Mouse (Mus musculus) stomach, postnatal 0 days (tissue): Measurements from ENCODE around the gene Trp53bp2. TPM values are rescaled to one million over a fixed set of nuclear protein-coding genes. Genes with fewer than 3 reads are reported as not detected.
A peak's percentile ranks its signal among the peaks of the same experiment; 100 is the strongest.

Experiments
- ATAC-seq: fragments of 200-750 bp; cut with Nextera tagmentation; 2 replicates; pipeline ENCODE4 v1.8.0; 2017; ENCODE audit not compliant: low FRiP score, low TSS enrichment
- DNase-seq: peaks from one replicate; pipeline ENCODE4 v3.0.0-alpha.2; 2016; ENCODE audit warnings: low spot score
- H3K27ac ChIP-seq: fragments of 300-500 bp; sonication (generic); replicated peaks from 2 replicates; pipeline ENCODE4 v1.5.1; 2014; ENCODE audit warnings: mild to moderate bottlenecking, control low read depth
- H3K27me3 ChIP-seq: fragments of 300-500 bp; sonication (generic); 2 replicates; pipeline ENCODE4 v1.6.1; 2014; ENCODE audit warnings: low read length; ENCODE audit not compliant: control insufficient read depth, insufficient read depth
- H3K36me3 ChIP-seq: fragments of 300-500 bp; sonication (generic); 2 replicates; pipeline ENCODE4 v1.6.1; 2014; ENCODE audit warnings: low read length, mixed read lengths; ENCODE audit not compliant: control insufficient read depth, insufficient read depth
- H3K4me1 ChIP-seq: fragments of 300-500 bp; sonication (generic); replicated peaks from 2 replicates; pipeline ENCODE4 v1.6.1; 2014; ENCODE audit warnings: antibody characterized with exemption; ENCODE audit not compliant: control insufficient read depth, insufficient read depth
- H3K4me2 ChIP-seq: fragments of 300-500 bp; sonication (generic); replicated peaks from 2 replicates; pipeline ENCODE4 v1.6.1; 2014; ENCODE audit warnings: low read depth, mild to moderate bottlenecking, control low read depth, moderate library complexity
- H3K4me3 ChIP-seq: fragments of 300-500 bp; sonication (generic); 2 replicates; pipeline ENCODE4 v1.5.1; 2014; ENCODE audit warnings: low read depth, low read length, control low read depth
- H3K9ac ChIP-seq: fragments of 300-500 bp; sonication (generic); 2 replicates; pipeline ENCODE4 v1.6.1; 2014; ENCODE audit warnings: mild to moderate bottlenecking, low read length, control low read depth, mixed read lengths
- H3K9me3 ChIP-seq: fragments of 300-500 bp; sonication (generic); 2 replicates; pipeline ENCODE4 v1.6.1; 2016; ENCODE audit warnings: low read length; ENCODE audit not compliant: control insufficient read depth
- CTCF ChIP-seq: IDR thresholded peaks from 2 replicates; pipeline ENCODE4 v1.5.1; 2016; ENCODE audit warnings: antibody characterized with exemption, low read depth, mild to moderate bottlenecking, moderate library complexity
- EP300 ChIP-seq: optimal IDR thresholded peaks from 2 replicates; pipeline ENCODE3; 2016; ENCODE audit warnings: antibody characterized with exemption
- WGBS: fragments of 180-500 bp; shearing (Covaris S2); extraction: QIAGEN DNeasy Blood & Tissue Kit; methylation state at CpG from one replicate; pipeline ENCODE4 v1.1.7; 2014; 5-methylcytosine and 5-hydroxymethylcytosine counted together
- polyA plus RNA-seq: library from polyadenylated mRNA; unstranded; fragments of >200 nt; fragmentation: Nextera tagmentation; extraction: Ambion mirVana; gene quantifications from 2 replicates; pipeline ENCODE4 v1.2.1, GENCODE M21; 2015

Trp53bp2 gene
- polyA plus RNA-seq, 1 experiment from 2014 or later, result 9.5 TPM

DNA sequence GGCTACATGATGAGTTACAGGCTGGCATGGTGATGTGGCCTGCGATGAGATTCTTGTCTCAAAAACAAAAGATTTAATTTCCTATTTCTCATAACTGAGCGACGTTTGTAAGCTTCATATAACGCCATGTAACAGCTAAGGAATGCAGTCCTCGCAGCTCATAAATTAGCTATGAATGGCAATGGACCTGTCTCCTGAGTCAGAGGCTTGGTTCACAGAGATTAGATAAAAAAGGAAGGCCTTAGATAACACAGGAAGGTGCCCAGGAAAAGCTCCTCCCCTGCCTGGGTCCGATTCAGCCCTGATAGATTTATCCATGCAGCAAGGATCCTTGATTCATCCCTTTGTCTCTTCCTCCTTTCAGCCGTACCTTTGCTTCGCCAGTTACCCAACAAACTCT is 37.1 kb upstream of the Trp53bp2 start:
- Histone ChIP-seq H3K9ac (no peak overlapping the region), H3K4me3 (no peak overlapping the region), H3K27me3 (no peaks in the 10 kb centered on the region), H3K9me3 (no peaks in the 10 kb centered on the region), H3K27ac (no peak overlapping the region), H3K36me3 (no peaks in the 10 kb centered on the region), H3K4me2 (no peak overlapping the region), H3K4me1 (no peaks in the 10 kb centered on the region)
- DNase-seq (no peak), ATAC-seq (0 out of 2 replicates have a peak, but pooled peaks have one; percentile 41)
- TF ChIP-seq EP300, result no peak
- TF ChIP-seq CTCF, result no peak
- WGBS, result 55% methylated on average over 8 of the region's 8 CpGs

DNA sequence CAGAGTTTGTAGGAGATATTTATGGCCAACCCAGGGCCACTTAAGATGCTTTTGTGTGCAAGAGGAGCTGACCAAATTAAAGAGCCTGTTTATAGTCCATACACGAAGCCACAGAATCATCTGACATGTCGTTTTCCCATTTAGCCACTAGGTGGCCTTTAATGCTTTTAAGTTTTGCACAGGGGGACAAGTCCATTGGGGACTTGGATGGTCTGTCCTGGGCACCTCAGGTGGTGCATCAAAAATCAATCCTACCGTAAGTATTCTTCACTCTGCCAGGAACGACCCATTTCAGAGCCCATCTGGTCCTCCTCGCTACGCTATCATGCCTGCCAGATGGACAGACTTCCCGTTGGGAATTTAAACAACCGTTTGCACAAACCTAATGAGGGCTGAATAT is 32.8 kb upstream of the Trp53bp2 start:
- no peak overlapping the region for H3K4me3 ChIP-seq
- DNase-seq (no peak), ATAC-seq (peak; percentile 52; the same call in 1 of the 2 replicates)
- no peaks in the 10 kb centered on the region for H3K27me3 ChIP-seq
- H3K9ac ChIP-seq, result no peak overlapping the region
- 31% methylated on average over 8 of the region's 8 CpGs for WGBS
- H3K4me1 ChIP-seq, result no peaks in the 10 kb centered on the region
- TF ChIP-seq CTCF (peak; percentile 85), EP300 (no peak)
- H3K36me3 ChIP-seq, result no peaks in the 10 kb centered on the region
- no peak overlapping the region for H3K4me2 ChIP-seq
- no peak overlapping the region for H3K27ac ChIP-seq
- H3K9me3 ChIP-seq, result no peaks in the 10 kb centered on the region

DNA sequence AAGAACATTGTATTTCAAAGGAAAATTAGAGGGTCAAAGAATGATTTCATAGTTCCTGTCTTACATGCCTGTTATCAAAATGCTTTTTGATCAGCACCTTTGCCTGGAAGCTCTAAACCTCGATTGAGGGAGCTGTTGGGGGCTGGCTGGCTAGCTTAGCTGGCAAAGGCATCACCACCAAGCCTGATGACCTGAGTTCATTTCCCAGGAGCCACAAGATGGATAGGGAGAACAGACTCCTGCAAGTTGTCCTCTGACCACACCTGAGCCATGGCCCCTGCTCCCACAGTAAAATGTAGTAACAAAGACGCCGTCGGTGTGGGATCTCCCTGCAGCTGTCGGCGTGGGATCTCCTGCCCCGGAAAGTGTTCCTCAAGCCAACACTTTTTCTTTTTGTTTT is 32.1 kb upstream of the Trp53bp2 start:
- DNase-seq (no peak), ATAC-seq (no peak)
- 91% methylated on average over 7 of the region's 7 CpGs for WGBS
- Histone ChIP-seq H3K27me3 (no peaks in the 10 kb centered on the region), H3K27ac (no peak overlapping the region), H3K4me2 (no peak overlapping the region), H3K4me3 (no peak overlapping the region), H3K4me1 (no peaks in the 10 kb centered on the region), H3K36me3 (no peaks in the 10 kb centered on the region), H3K9me3 (no peaks in the 10 kb centered on the region), H3K9ac (no peak overlapping the region)
- TF ChIP-seq CTCF (no peak), EP300 (no peak)

DNA sequence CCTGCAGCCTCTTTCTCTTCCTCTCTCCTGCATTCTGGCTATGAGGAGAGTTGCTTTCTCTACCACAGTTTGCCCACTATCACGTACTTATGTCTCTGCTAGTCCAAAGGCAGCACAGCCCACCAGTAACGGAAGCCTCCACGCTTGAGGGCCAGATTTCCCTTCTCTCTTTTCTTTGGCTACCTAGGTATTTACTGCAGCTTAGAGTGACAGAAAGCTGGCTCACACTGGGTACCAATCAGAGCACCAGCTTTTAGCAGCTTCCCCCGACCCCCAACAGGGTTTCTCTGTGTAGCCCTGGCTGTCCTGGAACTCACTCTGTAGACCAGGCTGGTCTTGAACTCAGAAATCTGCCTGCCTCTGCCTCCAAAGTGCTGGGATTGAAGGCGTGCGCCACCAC is 31.5 kb upstream of the Trp53bp2 start:
- TF ChIP-seq CTCF (no peak), EP300 (no peak)
- Histone ChIP-seq H3K4me1 (no peaks in the 10 kb centered on the region), H3K36me3 (no peaks in the 10 kb centered on the region), H3K27me3 (no peaks in the 10 kb centered on the region), H3K27ac (no peak overlapping the region), H3K9ac (no peak overlapping the region), H3K4me3 (no peak overlapping the region), H3K9me3 (no peaks in the 10 kb centered on the region), H3K4me2 (no peak overlapping the region)
- 89% methylated on average over 6 of the region's 6 CpGs for WGBS
- DNase-seq, result no peak
- ATAC-seq, result no peak

DNA sequence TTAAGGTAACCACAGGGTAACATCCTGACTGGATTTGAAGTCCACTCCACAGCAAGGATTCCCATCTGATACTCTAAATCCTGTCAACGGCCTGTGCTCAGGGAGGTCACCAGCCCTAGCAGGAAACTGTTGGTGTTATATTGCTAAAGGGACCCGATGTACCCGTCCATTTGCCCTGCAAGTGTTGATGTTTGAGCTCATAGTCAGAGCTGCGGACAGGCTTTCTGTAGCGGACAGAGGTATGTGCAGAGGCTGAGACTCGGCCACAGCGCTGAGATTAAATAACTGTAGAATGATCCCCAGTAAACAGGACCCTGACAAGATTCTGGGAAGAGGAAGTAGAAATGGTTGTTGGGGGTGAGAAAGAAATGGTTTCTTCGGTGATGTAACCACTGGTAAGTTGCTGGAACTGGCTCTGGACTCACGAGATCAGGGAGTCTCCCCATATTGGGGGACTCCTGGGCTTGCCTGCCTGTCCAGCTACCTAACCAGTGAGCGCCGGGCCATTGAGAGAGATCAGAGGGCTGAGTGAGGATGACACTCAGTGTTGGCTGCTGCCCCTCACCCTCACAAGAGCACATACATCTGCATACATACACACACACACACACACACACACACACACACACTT is 30.7 kb upstream of the Trp53bp2 start:
- TF ChIP-seq EP300 (no peak), CTCF (no peak)
- no peaks in the 10 kb centered on the region for H3K36me3 ChIP-seq
- no peaks in the 10 kb centered on the region for H3K4me1 ChIP-seq
- no peaks in the 10 kb centered on the region for H3K27me3 ChIP-seq
- H3K27ac ChIP-seq, result no peak overlapping the region
- H3K9me3 ChIP-seq, result no peaks in the 10 kb centered on the region
- no peak overlapping the region for H3K4me2 ChIP-seq
- H3K4me3 ChIP-seq, result no peak overlapping the region
- DNase-seq (no peak), ATAC-seq (no peak)
- 72% methylated on average over 11 of the region's 11 CpGs for WGBS
- H3K9ac ChIP-seq, result no peak overlapping the region

DNA sequence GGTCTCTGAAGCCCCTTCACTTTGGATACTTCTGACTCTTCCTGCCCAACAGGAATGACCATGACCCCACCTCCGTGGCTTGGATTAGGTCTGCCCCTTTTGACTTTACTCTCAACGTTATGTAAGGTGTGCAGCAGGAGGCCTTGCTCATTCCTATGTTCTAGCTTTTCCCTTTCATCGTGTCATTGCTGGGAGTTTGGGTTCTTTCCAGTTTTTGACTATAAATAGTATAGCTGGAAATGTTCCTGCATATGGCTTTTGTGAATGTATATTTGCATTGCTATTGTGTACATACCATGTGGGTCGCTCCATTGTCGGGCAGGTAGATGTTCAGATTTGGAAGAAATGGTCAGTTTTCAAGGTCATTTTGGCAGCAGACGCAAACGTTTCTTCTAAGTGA is 30.1 kb upstream of the Trp53bp2 start:
- Histone ChIP-seq H3K27me3 (no peaks in the 10 kb centered on the region), H3K27ac (no peak overlapping the region), H3K9me3 (no peaks in the 10 kb centered on the region), H3K36me3 (no peaks in the 10 kb centered on the region), H3K4me3 (no peak overlapping the region), H3K9ac (no peak overlapping the region), H3K4me2 (no peak overlapping the region), H3K4me1 (no peaks in the 10 kb centered on the region)
- TF ChIP-seq EP300, result no peak
- TF ChIP-seq CTCF, result no peak
- 43% methylated on average over 7 of the region's 7 CpGs for WGBS
- no peak for DNase-seq
- ATAC-seq, result no peak
